Mouse (Mus musculus): ENCODE measurements at regions not wholly inside any gene's neighbourhood (a gene's known extent, or its start where the extent isn't known, plus 50 kb on each side); places are given as distances from the start of the nearest gene placed in this dataset.

DNA sequence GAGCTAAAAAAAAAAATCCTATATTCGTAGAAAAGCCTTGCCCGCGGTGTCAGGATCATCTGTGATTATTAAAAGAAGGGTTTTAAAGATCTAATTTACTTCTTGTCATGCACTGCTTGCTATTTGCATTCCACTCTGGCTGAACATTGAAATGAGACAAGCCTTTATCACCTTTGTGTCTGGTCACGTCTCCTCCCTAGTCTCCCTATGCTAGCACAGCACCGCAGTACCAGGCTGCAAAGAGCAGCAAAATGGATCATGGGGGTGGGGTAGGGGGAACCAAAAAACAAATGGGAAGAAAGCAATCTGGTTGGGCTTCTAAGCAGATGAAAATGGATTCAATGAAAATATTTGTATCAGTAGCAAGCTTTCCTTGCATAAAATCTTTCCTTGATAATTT lies 187.8 kb upstream of the Gm11146 start:
- 0 out of 2 replicates have a peak overlapping the region, but pooled peaks have one; percentile 12 for H3K9ac ChIP-seq (replicated peaks; ENCODE audit: low read length)
- H3K27me3 ChIP-seq (ENCODE audit: control insufficient read depth, insufficient read depth, low read length) = no peaks in the 10 kb centered on the region
- 0 out of 2 replicates have a peak overlapping the region, but pooled peaks have one; percentile 10 for H3K4me2 ChIP-seq (ENCODE audit: low read length)
- no peaks in the 10 kb centered on the region for H3K9me3 ChIP-seq (ENCODE audit: control insufficient read depth, low read length)
- H3K36me3 ChIP-seq (ENCODE audit: control insufficient read depth, insufficient read depth, low read length) = no peaks in the 10 kb centered on the region
- peak overlapping the region; percentile 91 for H3K27ac ChIP-seq (replicated peaks; ENCODE audit: low read depth, low read length)
- DNase-seq (peak; percentile 71), ATAC-seq (ENCODE audit: low FRiP score, low TSS enrichment) (0 out of 2 replicates have a peak, but pooled peaks have one; percentile 48)
- WGBS = 37% methylated on average over 5 of the region's 5 CpGs
- H3K4me1 ChIP-seq (ENCODE audit: control insufficient read depth, insufficient read depth, low read length) = peaks cover 28% of the 10 kb centered on the region
- no peak overlapping the region for H3K4me3 ChIP-seq (replicated peaks; ENCODE audit: low read depth, low read length)

DNA sequence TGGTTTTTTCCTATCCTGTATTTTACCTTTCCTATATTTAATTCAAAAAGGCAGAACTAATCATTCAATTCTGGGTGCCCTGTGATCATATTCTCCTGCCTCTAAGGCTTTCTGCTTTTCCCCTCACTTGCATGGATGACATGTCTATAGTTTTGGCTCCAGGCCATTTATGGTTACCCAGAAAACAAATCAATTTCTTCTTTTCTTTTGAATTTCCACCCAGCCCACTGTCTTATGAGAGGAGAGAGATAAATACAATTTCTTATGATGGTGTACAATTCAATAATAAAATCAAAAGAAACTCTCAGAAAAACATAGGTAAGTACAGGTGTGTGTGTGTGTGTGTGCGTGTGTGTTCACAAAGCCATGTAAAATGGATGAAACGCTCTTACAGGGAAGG lies 187.3 kb upstream of the Gm11146 start:
- Histone ChIP-seq H3K9ac (replicated peaks; ENCODE audit: low read length) (no peak overlapping the region), H3K36me3 (ENCODE audit: control insufficient read depth, insufficient read depth, low read length) (no peaks in the 10 kb centered on the region), H3K27me3 (ENCODE audit: control insufficient read depth, insufficient read depth, low read length) (no peaks in the 10 kb centered on the region), H3K4me2 (ENCODE audit: low read length) (no peak overlapping the region), H3K4me1 (ENCODE audit: control insufficient read depth, insufficient read depth, low read length) (peaks cover 28% of the 10 kb centered on the region), H3K27ac (replicated peaks; ENCODE audit: low read depth, low read length) (peak overlapping the region; percentile 91), H3K4me3 (replicated peaks; ENCODE audit: low read depth, low read length) (no peak overlapping the region), H3K9me3 (ENCODE audit: control insufficient read depth, low read length) (no peaks in the 10 kb centered on the region)
- ATAC-seq (ENCODE audit: low FRiP score, low TSS enrichment) = no peak
- WGBS = 39% methylated on average over 2 of the region's 2 CpGs
- peak; percentile 66 for DNase-seq

DNA sequence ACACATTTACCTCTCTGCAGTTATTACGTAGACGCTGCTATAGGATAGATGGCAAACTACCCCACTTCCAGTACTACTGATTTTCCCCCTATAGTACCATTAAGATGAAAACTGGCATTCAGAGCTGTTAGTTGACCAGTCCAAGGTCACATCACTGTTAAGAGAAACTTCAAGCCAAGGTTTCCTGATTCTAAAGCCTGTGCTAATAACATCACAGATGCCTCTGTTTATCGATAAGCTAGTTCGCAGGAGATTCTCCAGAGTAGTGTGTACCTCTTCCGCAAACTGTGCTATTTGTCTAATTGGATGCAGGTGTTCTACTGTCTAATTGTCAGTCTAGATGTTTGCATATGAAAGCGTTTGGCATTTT lies 186.9 kb upstream of the Gm11146 start:
- Histone ChIP-seq H3K9ac (replicated peaks; ENCODE audit: low read length) (no peak overlapping the region; the same call in 1 of the 2 replicates), H3K27me3 (ENCODE audit: control insufficient read depth, insufficient read depth, low read length) (no peaks in the 10 kb centered on the region), H3K4me2 (ENCODE audit: low read length) (no peak overlapping the region), H3K4me1 (ENCODE audit: control insufficient read depth, insufficient read depth, low read length) (peaks cover 28% of the 10 kb centered on the region), H3K36me3 (ENCODE audit: control insufficient read depth, insufficient read depth, low read length) (no peaks in the 10 kb centered on the region), H3K27ac (replicated peaks; ENCODE audit: low read depth, low read length) (peak overlapping the region; percentile 91), H3K4me3 (replicated peaks; ENCODE audit: low read depth, low read length) (no peak overlapping the region), H3K9me3 (ENCODE audit: control insufficient read depth, low read length) (no peaks in the 10 kb centered on the region)
- WGBS = 71% methylated on average over 6 of the region's 6 CpGs
- no peak for ATAC-seq (ENCODE audit: low FRiP score, low TSS enrichment)
- peak; percentile 51 for DNase-seq

DNA sequence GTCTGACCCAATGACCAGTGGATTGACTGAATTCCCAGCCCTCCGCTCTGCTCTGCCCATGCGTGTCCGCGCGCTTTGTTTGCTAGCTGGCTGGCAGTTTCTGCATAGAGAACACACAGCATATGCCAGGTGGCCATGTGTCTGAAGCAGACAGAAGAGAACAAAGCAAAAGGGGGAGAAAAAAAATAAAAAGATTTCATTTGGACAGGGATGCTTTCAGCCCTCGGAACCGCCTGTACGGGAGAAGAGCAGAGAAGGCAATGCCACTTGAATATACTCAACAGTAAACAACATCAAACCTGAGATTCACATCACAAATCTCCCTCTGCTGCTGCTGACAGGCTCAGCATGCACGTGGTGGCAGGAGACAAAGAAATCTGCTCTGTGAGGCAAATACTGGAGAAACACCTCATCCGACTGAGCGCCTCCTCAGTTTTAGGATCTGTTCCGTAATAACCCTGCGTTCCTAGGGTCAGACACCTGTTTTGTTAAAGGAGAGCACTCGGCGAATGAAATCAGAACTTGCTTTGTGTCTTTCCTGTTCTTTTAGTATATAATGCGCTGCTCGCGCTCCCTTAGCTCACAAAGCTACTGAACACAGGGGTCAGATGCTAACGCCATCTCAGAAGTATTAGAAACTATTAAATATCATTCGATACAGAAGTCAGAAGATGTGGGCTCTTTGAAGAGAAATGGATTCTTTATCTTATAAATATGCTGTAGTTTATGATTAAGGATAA lies 186.3 kb upstream of the Gm11146 start:
- H3K4me1 ChIP-seq (ENCODE audit: control insufficient read depth, insufficient read depth, low read length) = peaks cover 28% of the 10 kb centered on the region
- no peak overlapping the region for H3K4me3 ChIP-seq (replicated peaks; ENCODE audit: low read depth, low read length)
- DNase-seq (peak; percentile 86), ATAC-seq (ENCODE audit: low FRiP score, low TSS enrichment) (peak; percentile 93)
- H3K4me2 ChIP-seq (ENCODE audit: low read length) = peak overlapping the region; percentile 41
- peak overlapping the region; percentile 56 for H3K9ac ChIP-seq (replicated peaks; ENCODE audit: low read length)
- H3K27ac ChIP-seq (replicated peaks; ENCODE audit: low read depth, low read length) = peak overlapping the region; percentile 91
- H3K9me3 ChIP-seq (ENCODE audit: control insufficient read depth, low read length) = no peaks in the 10 kb centered on the region
- no peaks in the 10 kb centered on the region for H3K36me3 ChIP-seq (ENCODE audit: control insufficient read depth, insufficient read depth, low read length)
- WGBS = 19% methylated on average over 20 of the region's 20 CpGs
- H3K27me3 ChIP-seq (ENCODE audit: control insufficient read depth, insufficient read depth, low read length) = no peaks in the 10 kb centered on the region

DNA sequence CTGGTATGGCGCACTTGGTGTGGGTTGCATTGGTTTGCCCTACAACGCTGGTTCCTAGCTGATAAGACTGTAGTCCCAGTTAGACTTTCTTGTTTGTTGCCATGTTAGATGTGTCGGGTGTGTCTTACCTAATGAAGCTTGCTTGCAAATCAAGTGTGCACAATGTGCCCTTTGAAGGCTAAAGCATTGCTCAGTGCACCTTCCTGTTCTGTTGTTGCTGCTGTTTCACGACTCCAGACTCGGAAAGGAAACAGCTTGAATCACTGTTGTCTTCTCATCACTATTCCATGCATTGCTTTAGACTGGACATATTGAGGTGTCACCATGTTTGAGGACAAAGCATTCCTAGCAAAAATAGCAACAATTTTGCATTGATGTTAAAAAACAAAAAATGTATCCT lies 185.1 kb upstream of the Gm11146 start:
- no peak for ATAC-seq (ENCODE audit: low FRiP score, low TSS enrichment)
- Histone ChIP-seq H3K4me1 (ENCODE audit: control insufficient read depth, insufficient read depth, low read length) (peaks cover 28% of the 10 kb centered on the region), H3K27me3 (ENCODE audit: control insufficient read depth, insufficient read depth, low read length) (no peaks in the 10 kb centered on the region), H3K4me2 (ENCODE audit: low read length) (no peak overlapping the region), H3K36me3 (ENCODE audit: control insufficient read depth, insufficient read depth, low read length) (no peaks in the 10 kb centered on the region), H3K4me3 (replicated peaks; ENCODE audit: low read depth, low read length) (no peak overlapping the region), H3K27ac (replicated peaks; ENCODE audit: low read depth, low read length) (peak overlapping the region; percentile 72), H3K9ac (replicated peaks; ENCODE audit: low read length) (no peak overlapping the region), H3K9me3 (ENCODE audit: control insufficient read depth, low read length) (no peaks in the 10 kb centered on the region)
- WGBS = 82% methylated on average over 5 of the region's 5 CpGs
- peak; percentile 29 for DNase-seq

DNA sequence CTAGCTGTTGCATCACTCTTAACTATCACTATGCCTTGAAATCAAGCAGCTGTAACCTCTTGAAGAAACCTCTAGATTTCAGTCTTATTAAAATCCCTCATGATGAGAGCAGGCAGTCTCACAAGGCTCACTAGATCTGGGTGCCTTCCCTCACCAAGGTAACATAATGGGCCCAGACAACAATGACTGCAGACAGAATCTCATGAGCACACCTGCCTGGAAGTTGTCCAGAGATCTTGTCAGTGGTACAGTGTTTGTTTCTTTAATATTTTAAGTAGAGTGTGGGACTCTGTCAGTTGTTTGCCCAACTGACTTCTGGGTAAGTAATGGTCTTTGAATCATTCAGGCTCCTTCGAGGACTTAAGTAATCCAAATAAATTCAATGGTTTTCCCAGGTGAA lies 177.1 kb upstream of the Gm11146 start:
- 80% methylated on average over 1 of the region's 1 CpGs for WGBS

DNA sequence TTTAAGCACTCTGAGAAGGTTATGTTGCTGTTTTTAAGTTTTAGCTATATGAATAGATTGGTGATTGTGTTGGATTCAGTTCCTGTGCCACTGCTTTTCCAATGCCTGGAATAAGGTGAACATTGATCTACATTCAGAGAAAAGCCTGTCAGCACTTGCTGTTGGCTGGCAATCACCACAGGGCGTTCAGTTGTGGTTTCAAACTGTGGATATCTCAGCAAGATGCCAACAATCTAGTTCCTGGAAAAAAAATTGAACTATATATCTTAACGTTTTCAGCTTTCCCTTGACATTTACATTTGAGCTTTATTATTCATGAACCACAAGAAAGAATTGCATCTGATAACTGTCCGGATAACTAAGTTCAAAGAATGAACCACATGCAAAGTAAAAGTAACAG lies 170.2 kb upstream of the Gm11146 start:
- Histone ChIP-seq H3K4me3 (replicated peaks; ENCODE audit: low read depth, low read length) (no peak overlapping the region), H3K9me3 (ENCODE audit: control insufficient read depth, low read length) (no peaks in the 10 kb centered on the region), H3K4me1 (ENCODE audit: control insufficient read depth, insufficient read depth, low read length) (no peaks in the 10 kb centered on the region), H3K9ac (replicated peaks; ENCODE audit: low read length) (no peak overlapping the region), H3K27ac (replicated peaks; ENCODE audit: low read depth, low read length) (no peak overlapping the region), H3K27me3 (ENCODE audit: control insufficient read depth, insufficient read depth, low read length) (no peaks in the 10 kb centered on the region), H3K36me3 (ENCODE audit: control insufficient read depth, insufficient read depth, low read length) (no peaks in the 10 kb centered on the region), H3K4me2 (ENCODE audit: low read length) (no peak overlapping the region)
- ATAC-seq (ENCODE audit: low FRiP score, low TSS enrichment) = no peak
- DNase-seq = no peak
- WGBS = 75% methylated on average over 3 of the region's 3 CpGs

More for the DNA sequence above, 177.1 kb upstream of the Gm11146 start:
- Histone ChIP-seq H3K9ac (replicated peaks; ENCODE audit: low read length) (no peak overlapping the region), H3K4me2 (ENCODE audit: low read length) (no peak overlapping the region), H3K9me3 (ENCODE audit: control insufficient read depth, low read length) (no peaks in the 10 kb centered on the region), H3K36me3 (ENCODE audit: control insufficient read depth, insufficient read depth, low read length) (no peaks in the 10 kb centered on the region), H3K27ac (replicated peaks; ENCODE audit: low read depth, low read length) (no peak overlapping the region), H3K27me3 (ENCODE audit: control insufficient read depth, insufficient read depth, low read length) (no peaks in the 10 kb centered on the region), H3K4me3 (replicated peaks; ENCODE audit: low read depth, low read length) (no peak overlapping the region), H3K4me1 (ENCODE audit: control insufficient read depth, insufficient read depth, low read length) (no peaks in the 10 kb centered on the region)
- DNase-seq (no peak), ATAC-seq (ENCODE audit: low FRiP score, low TSS enrichment) (no peak)

DNA sequence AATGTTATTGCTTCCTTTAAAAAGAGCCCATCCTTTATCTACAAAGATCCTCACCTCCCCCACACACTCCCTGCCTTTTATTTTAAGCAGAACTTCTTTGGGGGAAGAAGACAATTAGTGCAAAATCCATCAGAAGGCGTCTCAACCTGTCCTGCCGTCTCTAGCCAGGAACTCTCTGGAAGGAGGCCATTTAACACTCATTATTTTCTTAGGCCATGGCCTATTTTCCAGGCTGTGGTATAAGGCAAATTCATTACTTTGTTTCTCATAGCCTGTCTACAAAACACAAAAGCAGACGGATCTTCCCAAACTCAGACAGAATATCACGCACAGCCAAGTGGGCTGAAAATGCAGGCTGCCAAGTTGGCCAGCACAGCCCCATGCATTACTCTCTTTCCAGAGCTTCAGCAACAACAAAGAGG lies 159.0 kb upstream of the Gm11146 start:
- H3K36me3 ChIP-seq (ENCODE audit: control insufficient read depth, insufficient read depth, low read length) = no peaks in the 10 kb centered on the region
- DNase-seq (no peak), ATAC-seq (ENCODE audit: low FRiP score, low TSS enrichment) (no peak)
- peak overlapping the region; percentile 78 for H3K27ac ChIP-seq (replicated peaks; ENCODE audit: low read depth, low read length)
- no peak overlapping the region for H3K4me3 ChIP-seq (replicated peaks; ENCODE audit: low read depth, low read length)
- H3K9ac ChIP-seq (replicated peaks; ENCODE audit: low read length) = no peak overlapping the region
- H3K4me1 ChIP-seq (ENCODE audit: control insufficient read depth, insufficient read depth, low read length) = no peaks in the 10 kb centered on the region
- no peaks in the 10 kb centered on the region for H3K9me3 ChIP-seq (ENCODE audit: control insufficient read depth, low read length)
- 85% methylated on average over 4 of the region's 4 CpGs for WGBS
- no peak overlapping the region for H3K4me2 ChIP-seq (ENCODE audit: low read length)
- no peaks in the 10 kb centered on the region for H3K27me3 ChIP-seq (ENCODE audit: control insufficient read depth, insufficient read depth, low read length)

DNA sequence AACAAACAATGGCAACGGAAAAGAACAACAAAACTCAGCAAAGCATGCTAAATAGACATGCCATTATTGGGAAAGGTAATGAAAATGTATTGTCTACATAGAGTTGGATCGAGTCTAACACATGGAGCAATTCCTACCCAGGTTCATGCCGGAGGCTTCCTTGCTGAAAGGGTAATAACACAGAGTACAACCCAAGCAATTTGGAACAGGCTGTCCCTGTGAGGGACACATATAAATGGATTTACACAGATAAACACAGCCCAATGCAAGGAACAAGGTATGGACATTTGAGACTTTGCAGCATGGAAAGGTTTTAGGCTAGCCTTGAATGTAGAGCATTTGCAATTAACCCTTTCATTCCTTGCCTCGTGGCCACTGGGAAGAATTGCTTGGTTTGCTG lies 158.6 kb upstream of the Gm11146 start:
- peak; percentile 19 for DNase-seq
- Histone ChIP-seq H3K4me1 (ENCODE audit: control insufficient read depth, insufficient read depth, low read length) (no peaks in the 10 kb centered on the region), H3K9me3 (ENCODE audit: control insufficient read depth, low read length) (no peaks in the 10 kb centered on the region), H3K27ac (replicated peaks; ENCODE audit: low read depth, low read length) (peak overlapping the region; percentile 78), H3K4me3 (replicated peaks; ENCODE audit: low read depth, low read length) (no peak overlapping the region), H3K4me2 (ENCODE audit: low read length) (no peak overlapping the region), H3K9ac (replicated peaks; ENCODE audit: low read length) (no peak overlapping the region; the same call in 1 of the 2 replicates), H3K27me3 (ENCODE audit: control insufficient read depth, insufficient read depth, low read length) (no peaks in the 10 kb centered on the region), H3K36me3 (ENCODE audit: control insufficient read depth, insufficient read depth, low read length) (no peaks in the 10 kb centered on the region)
- 88% methylated on average over 4 of the region's 4 CpGs for WGBS
- ATAC-seq (ENCODE audit: low FRiP score, low TSS enrichment) = no peak
